Mouse (Mus musculus) lung, postnatal 0 days (tissue): ENCODE data around the gene Cdh1.
A peak's percentile ranks its signal among the peaks of the same experiment; 100 is the strongest.

Experiments
- CTCF ChIP-seq: IDR thresholded peaks from 2 replicates; pipeline ENCODE4 v1.5.1; 2016; ENCODE audit warnings: antibody characterized with exemption, mild to moderate bottlenecking
- EP300 ChIP-seq: IDR thresholded peaks from 2 replicates; pipeline ENCODE4 v1.6.1; 2016; ENCODE audit warnings: antibody characterized with exemption, mild to moderate bottlenecking, control low read depth

DNA sequence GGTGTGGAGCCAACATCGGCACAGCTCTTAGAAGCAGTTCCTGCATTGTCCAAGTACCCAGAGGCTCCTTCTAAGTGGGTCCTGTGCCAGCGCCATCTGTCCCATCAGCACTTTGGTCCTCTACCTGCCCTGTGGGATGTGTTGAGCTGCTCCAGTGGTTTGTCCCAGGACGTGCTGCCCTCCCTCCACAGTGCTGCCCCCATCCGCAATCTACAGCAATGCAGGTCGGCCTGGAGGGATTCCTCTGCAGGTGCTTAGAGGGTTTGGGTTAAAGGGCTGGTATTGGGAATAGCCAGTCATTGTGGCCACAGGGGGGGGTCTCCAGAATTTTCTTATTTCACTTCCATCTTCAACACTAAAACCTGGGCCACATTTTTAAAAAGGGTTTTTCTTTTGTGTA, 28.8 kb downstream of the Cdh1 start:
- TF ChIP-seq CTCF (peak; percentile 24; the same call in 1 of the 2 replicates), EP300 (no peak)
